Mouse (Mus musculus) megakaryocyte, embryonic 14.5 days (primary cell): ENCODE results near the gene Adamts2.

Experiments used
- FLI1 ChIP-seq: IDR thresholded peaks from 2 replicates; pipeline ENCODE4 v1.6.1; 2012; ENCODE audit warnings: low read length, inconsistent platforms, mixed read lengths
- GATA1 ChIP-seq: IDR thresholded peaks from 3 replicates; pipeline ENCODE4 v1.6.1; 2012; ENCODE audit warnings: mixed read lengths, low read length, inconsistent platforms, borderline replicate concordance

GRCm38 (mm10) chr11:50637026-50637425 is 35.1 kb downstream of the Adamts2 start:
- TF ChIP-seq GATA1: no peak
- no peak for TF ChIP-seq FLI1
